Mouse (Mus musculus): Measurements from ENCODE around the gene Lyrm9. TPM values are rescaled to one million over a fixed set of nuclear protein-coding genes. Genes with fewer than 3 reads are reported as not detected.

The Lyrm9 gene
- polyA plus RNA-seq, 1 experiment = 24.1 TPM

- DNase-seq (ENCODE audit: extremely low spot score in 1 of 2, low spot score in 1 of 2) = no peak
Observed at GRCm38 (mm10) chr11:78809398-78809797, 17.0 kb upstream of the Lyrm9 start.

GRCm38 (mm10) chr11:78814461-78814941 is 11.9 kb upstream of the Lyrm9 start:
- DNase-seq (ENCODE audit: extremely low spot score in 1 of 2, low spot score in 1 of 2) = no peak

GRCm38 (mm10) chr11:78815986-78816792 is 10.2 kb upstream of the Lyrm9 start:
- no peak for DNase-seq (ENCODE audit: extremely low spot score in 1 of 2, low spot score in 1 of 2)

- DNase-seq (ENCODE audit: extremely low spot score in 1 of 2, low spot score in 1 of 2) = no peak
Observed at GRCm38 (mm10) chr11:78817311-78818022, 8.9 kb upstream of the Lyrm9 start.

GRCm38 (mm10) chr11:78820337-78821000 is 5.9 kb upstream of the Lyrm9 start:
- DNase-seq (ENCODE audit: extremely low spot score in 1 of 2, low spot score in 1 of 2) = no peak

GRCm38 (mm10) chr11:78822792-78823498 is 3.4 kb upstream of the Lyrm9 start:
- DNase-seq (ENCODE audit: extremely low spot score in 1 of 2, low spot score in 1 of 2) = peak in 1 of 2 experiments; percentile 77

GRCm38 (mm10) chr11:78827546-78827945 is 1.2 kb downstream of the Lyrm9 start:
- DNase-seq (ENCODE audit: extremely low spot score in 1 of 2, low spot score in 1 of 2) = peak in 1 of 2 experiments; percentile 54

- DNase-seq (ENCODE audit: extremely low spot score in 1 of 2, low spot score in 1 of 2) = no peak
Observed at GRCm38 (mm10) chr11:78828386-78828785, 2.0 kb downstream of the Lyrm9 start.

GRCm38 (mm10) chr11:78829373-78829772 is 3.0 kb downstream of the Lyrm9 start:
- DNase-seq (ENCODE audit: extremely low spot score in 1 of 2, low spot score in 1 of 2) = no peak

GRCm38 (mm10) chr11:78830180-78830579 is 3.8 kb downstream of the Lyrm9 start:
- no peak for DNase-seq (ENCODE audit: extremely low spot score in 1 of 2, low spot score in 1 of 2)

- peak; percentile 67 to 84 for DNase-seq (ENCODE audit: extremely low spot score in 1 of 2, low spot score in 1 of 2)
Observed at GRCm38 (mm10) chr11:78831716-78832115, 5.3 kb downstream of the Lyrm9 start.

GRCm38 (mm10) chr11:78832117-78832726 is 5.8 kb downstream of the Lyrm9 start:
- DNase-seq (ENCODE audit: extremely low spot score in 1 of 2, low spot score in 1 of 2) = no peak

GRCm38 (mm10) chr11:78832816-78833314 is 6.5 kb downstream of the Lyrm9 start:
- DNase-seq (ENCODE audit: extremely low spot score in 1 of 2, low spot score in 1 of 2) = no peak

- DNase-seq (ENCODE audit: extremely low spot score in 1 of 2, low spot score in 1 of 2) = no peak
Observed at GRCm38 (mm10) chr11:78836486-78836885, 10.1 kb downstream of the Lyrm9 start.

- DNase-seq (ENCODE audit: extremely low spot score in 1 of 2, low spot score in 1 of 2) = peak in 1 of 2 experiments; percentile 89
Observed at GRCm38 (mm10) chr11:78837989-78838388, 11.6 kb downstream of the Lyrm9 start.

GRCm38 (mm10) chr11:78839491-78839890 is 13.1 kb downstream of the Lyrm9 start:
- no peak for DNase-seq (ENCODE audit: extremely low spot score in 1 of 2, low spot score in 1 of 2)

GRCm38 (mm10) chr11:78840141-78840540 is 13.8 kb downstream of the Lyrm9 start:
- no peak for DNase-seq (ENCODE audit: extremely low spot score in 1 of 2, low spot score in 1 of 2)

GRCm38 (mm10) chr11:78841987-78842386 is 15.6 kb downstream of the Lyrm9 start:
- DNase-seq (ENCODE audit: extremely low spot score in 1 of 2, low spot score in 1 of 2) = no peak

GRCm38 (mm10) chr11:78846620-78847019 is 20.2 kb downstream of the Lyrm9 start:
- DNase-seq (ENCODE audit: extremely low spot score in 1 of 2, low spot score in 1 of 2) = no peak
